Mouse (Mus musculus) adrenal gland, adult 8-10 months (tissue): ENCODE data around the gene Agxt. TPM values are rescaled to one million over a fixed set of nuclear protein-coding genes. Genes with fewer than 3 reads are reported as not detected.

ENCODE experiments used
- DNase-seq: peaks from one replicate; pipeline ENCODE4 v3.0.0; 2022
- total RNA-seq, 4 experiments: library from RNA; stranded (reverse); gene quantifications; 2 replicates each; pipeline ENCODE4 v1.2.4; 2022

Agxt gene
- total RNA-seq, 4 experiments from 2014 or later, result 0.26 TPM; not detected in 3

- DNase-seq, result no peak
Observed at GRCm38 (mm10) chr1:93150907-93151661, 16.0 kb downstream of the Agxt start.

GRCm38 (mm10) chr1:93157566-93157965, 22.5 kb downstream of the Agxt start:
- DNase-seq, result no peak

GRCm38 (mm10) chr1:93158916-93159315, 23.9 kb downstream of the Agxt start:
- no peak for DNase-seq

GRCm38 (mm10) chr1:93159566-93160500, 24.8 kb downstream of the Agxt start:
- no peak for DNase-seq

- no peak for DNase-seq
Observed at GRCm38 (mm10) chr1:93160501-93161133, 25.6 kb downstream of the Agxt start, which contains the start of gene 2310007B03Rik. Gene 2310007B03Rik, minus strand, starts transcription at chr1:93160948.

GRCm38 (mm10) chr1:93161350-93161749, 26.3 kb downstream of the Agxt start:
- DNase-seq, result no peak

GRCm38 (mm10) chr1:93161921-93162320, 26.9 kb downstream of the Agxt start:
- no peak for DNase-seq

GRCm38 (mm10) chr1:93162588-93162987, 27.5 kb downstream of the Agxt start:
- DNase-seq, result no peak

- DNase-seq, result no peak
Observed at GRCm38 (mm10) chr1:93165447-93165846, 30.4 kb downstream of the Agxt start.

GRCm38 (mm10) chr1:93166346-93167079, 31.5 kb downstream of the Agxt start:
- DNase-seq, result no peak

- DNase-seq, result no peak
Observed at GRCm38 (mm10) chr1:93168295-93168775, 33.3 kb downstream of the Agxt start, which contains the start of gene Crocc2. Gene Crocc2, plus strand, starts transcription at chr1:93168725.

GRCm38 (mm10) chr1:93173665-93174064, 38.6 kb downstream of the Agxt start:
- DNase-seq, result peak; percentile 14

- DNase-seq, result peak; percentile 46
Observed at GRCm38 (mm10) chr1:93174399-93174798, 39.4 kb downstream of the Agxt start.

- no peak for DNase-seq
Observed at GRCm38 (mm10) chr1:93175849-93176248, 40.8 kb downstream of the Agxt start.

GRCm38 (mm10) chr1:93176525-93177332, 41.7 kb downstream of the Agxt start:
- peak; percentile 26 for DNase-seq

GRCm38 (mm10) chr1:93182281-93182680, 47.2 kb downstream of the Agxt start:
- DNase-seq, result no peak

- no peak for DNase-seq
Observed at GRCm38 (mm10) chr1:93184071-93184828, 49.2 kb downstream of the Agxt start.

GRCm38 (mm10) chr1:93190726-93191305, 55.8 kb downstream of the Agxt start:
- DNase-seq, result no peak

- DNase-seq, result no peak
Observed at GRCm38 (mm10) chr1:93194961-93195360, 59.9 kb downstream of the Agxt start.
